Mouse (Mus musculus): ENCODE data around the gene Borcs6. TPM values are rescaled to one million over a fixed set of nuclear protein-coding genes. Genes with fewer than 3 reads are reported as not detected.
A peak's percentile ranks its signal among the peaks of the same experiment; 100 is the strongest.

Borcs6 gene
- polyA plus RNA-seq, 1 experiment from 2014 or later = 20.5 TPM

- Histone ChIP-seq H3K9me3 (no peaks in the 10 kb centered on the region), H3K4me2 (peak overlapping the region; percentile 62), H3K9ac (no peak overlapping the region), H3K4me3 (peak overlapping the region; percentile 71; the same call in 1 of the 2 replicates), H3K4me1 (peaks cover 35% of the 10 kb centered on the region), H3K27me3 (replicated peaks) (no peaks in the 10 kb centered on the region), H3K27ac (peak overlapping the region; percentile 60), H3K36me3 (replicated peaks) (peaks cover 32% of the 10 kb centered on the region)
- peak; percentile 21; the same call in 1 of the 2 replicates for ATAC-seq (replicated peaks)
- 4% methylated on average over 8 of the region's 8 CpGs for WGBS
Observed at GRCm38 (mm10) chr11:69035849-69036248, 23.7 kb upstream of the Borcs6 start.

DNA sequence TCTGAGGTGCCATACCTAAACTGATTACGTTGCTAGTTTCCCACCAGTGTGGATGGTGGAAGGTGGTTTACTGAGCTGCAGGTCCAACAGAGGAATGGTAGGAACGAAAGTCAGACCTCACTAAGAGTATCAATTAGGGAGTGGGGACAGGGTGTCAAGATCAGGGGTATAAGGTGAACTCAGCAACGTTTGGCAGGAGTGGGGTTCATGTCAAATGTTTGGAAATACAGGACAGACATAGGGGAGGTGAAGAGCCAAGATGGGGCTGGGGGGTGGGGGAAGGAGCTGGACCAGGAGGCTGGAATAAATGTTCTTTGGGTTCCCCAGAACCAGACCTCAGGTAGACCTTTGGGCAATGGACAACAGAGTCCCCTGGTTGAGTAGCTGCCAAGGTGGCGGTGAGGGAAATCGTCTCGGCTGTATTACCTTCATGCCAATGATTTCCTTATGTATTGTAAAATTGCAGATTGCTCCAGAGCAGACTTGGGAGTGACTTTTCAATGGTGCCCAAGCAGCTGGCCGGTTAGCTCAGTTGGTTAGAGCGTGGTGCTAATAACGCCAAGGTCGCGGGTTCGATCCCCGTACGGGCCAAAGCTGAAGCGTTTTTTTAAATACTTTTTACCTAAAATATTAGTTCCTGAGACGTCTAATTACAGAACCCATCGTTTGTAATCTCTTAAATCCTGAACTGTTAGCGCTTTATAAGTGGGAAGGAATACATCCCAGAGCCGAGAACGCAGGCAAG is 22.9 kb upstream of the Borcs6 start:
- Histone ChIP-seq H3K9me3 (no peaks in the 10 kb centered on the region), H3K36me3 (replicated peaks) (peaks cover 24% of the 10 kb centered on the region), H3K4me1 (peaks cover 35% of the 10 kb centered on the region), H3K4me2 (peak overlapping the region; percentile 62), H3K27ac (peak overlapping the region; percentile 88), H3K4me3 (peak overlapping the region; percentile 71), H3K9ac (peak overlapping the region; percentile 80), H3K27me3 (replicated peaks) (no peaks in the 10 kb centered on the region)
- peak; percentile 19; the same call in 1 of the 2 replicates for ATAC-seq (replicated peaks)
- WGBS = 8% methylated on average over 20 of the region's 20 CpGs

- H3K27ac ChIP-seq = peak overlapping the region; percentile 88
- H3K36me3 ChIP-seq (replicated peaks) = peaks cover 21% of the 10 kb centered on the region
- peak overlapping the region; percentile 71 for H3K4me3 ChIP-seq
- H3K4me2 ChIP-seq = peak overlapping the region; percentile 62
- H3K27me3 ChIP-seq (replicated peaks) = no peaks in the 10 kb centered on the region
- 1% methylated on average over 34 of the region's 34 CpGs for whole genome bisulfite sequencing
- peaks cover 35% of the 10 kb centered on the region for H3K4me1 ChIP-seq
- H3K9ac ChIP-seq = peak overlapping the region; percentile 80
- H3K9me3 ChIP-seq = no peaks in the 10 kb centered on the region
- ATAC-seq (replicated peaks) = peak; percentile 16; the same call in 1 of the 2 replicates
Observed at GRCm38 (mm10) chr11:69037231-69038061, 22.1 kb upstream of the Borcs6 start.

GRCm38 (mm10) chr11:69038173-69038572 is 21.3 kb upstream of the Borcs6 start:
- no peak for ATAC-seq (replicated peaks)
- Histone ChIP-seq H3K9me3 (no peaks in the 10 kb centered on the region), H3K36me3 (replicated peaks) (peaks cover 14% of the 10 kb centered on the region), H3K9ac (no peak overlapping the region), H3K27ac (no peak overlapping the region), H3K27me3 (replicated peaks) (no peaks in the 10 kb centered on the region), H3K4me2 (no peak overlapping the region), H3K4me1 (peaks cover 35% of the 10 kb centered on the region), H3K4me3 (0 out of 2 replicates have a peak overlapping the region, but pooled peaks have one; percentile 2)
- 75% methylated on average over 5 of the region's 5 CpGs for WGBS

GRCm38 (mm10) chr11:69045531-69046394 is 13.8 kb upstream of the Borcs6 start, which contains the start of gene Aurkb:
Aurkb (plus strand) TSS chr11:69045647.
- Histone ChIP-seq H3K27ac (0 out of 2 replicates have a peak within 1 kb of the TSS, but pooled peaks have one; percentile 2), H3K4me3 (peak within 1 kb of the TSS; percentile 56), H3K27me3 (replicated peaks) (no peaks in the 10 kb centered on the region), H3K4me2 (peak within 1 kb of the TSS; percentile 98), H3K4me1 (peaks cover 13% of the 10 kb centered on the region), H3K9ac (peak within 1 kb of the TSS; percentile 15; the same call in 1 of the 2 replicates), H3K9me3 (no peaks in the 10 kb centered on the region), H3K36me3 (replicated peaks) (no peaks in the 10 kb centered on the region)
- ATAC-seq (replicated peaks) = peak; percentile 64
- 1% methylated on average over 54 of the region's 54 CpGs for WGBS

DNA sequence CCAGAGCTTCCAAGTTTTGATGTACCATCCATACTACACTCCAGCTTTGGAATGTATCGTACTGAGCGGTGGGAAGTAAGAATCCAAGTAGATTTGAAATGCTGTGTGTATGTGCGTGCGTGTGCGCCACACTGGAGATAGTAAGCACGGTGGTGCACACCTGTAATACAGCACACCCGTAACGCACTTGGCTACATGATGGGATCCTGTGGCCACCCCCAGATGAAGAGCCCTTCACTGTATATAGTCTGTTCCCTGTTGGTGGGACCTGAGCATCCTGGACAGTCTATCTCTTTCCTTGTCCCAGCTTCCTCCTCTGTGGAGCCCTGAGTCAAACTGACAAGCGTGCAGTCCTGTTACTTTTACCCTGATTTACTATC is 13.1 kb upstream of the Borcs6 start:
- Histone ChIP-seq H3K27me3 (replicated peaks) (no peaks in the 10 kb centered on the region), H3K36me3 (replicated peaks) (no peaks in the 10 kb centered on the region), H3K9me3 (no peaks in the 10 kb centered on the region), H3K9ac (no peak overlapping the region), H3K4me3 (peak overlapping the region; percentile 56), H3K4me2 (peak overlapping the region; percentile 98), H3K27ac (no peak overlapping the region), H3K4me1 (peaks cover 13% of the 10 kb centered on the region)
- 17% methylated on average over 9 of the region's 9 CpGs for WGBS
- ATAC-seq (replicated peaks) = no peak

DNA sequence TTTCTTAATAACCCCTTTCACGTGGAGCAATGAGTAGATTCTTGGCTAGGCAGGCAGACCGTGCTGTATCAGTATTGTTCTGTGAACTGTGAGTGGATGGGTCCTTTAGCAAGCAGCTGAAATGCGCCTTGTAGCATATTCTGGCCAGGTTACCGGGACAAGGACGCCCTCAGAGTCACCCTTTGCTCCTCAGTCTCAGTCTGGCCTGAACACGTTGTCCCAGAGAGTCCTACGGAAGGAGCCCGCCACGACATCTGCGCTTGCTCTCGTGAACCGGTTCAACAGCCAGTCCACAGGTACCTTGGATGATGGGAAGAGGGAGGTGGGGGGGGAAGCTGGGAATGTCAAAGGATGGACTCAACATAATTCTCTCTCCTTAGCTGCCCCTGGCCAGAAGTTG is 11.9 kb upstream of the Borcs6 start:
- 90% methylated on average over 12 of the region's 12 CpGs for WGBS
- H3K9me3 ChIP-seq = no peaks in the 10 kb centered on the region

GRCm38 (mm10) chr11:69048151-69048550 is 11.4 kb upstream of the Borcs6 start:
- H3K36me3 ChIP-seq (replicated peaks) = no peaks in the 10 kb centered on the region
- peaks cover 13% of the 10 kb centered on the region for H3K4me1 ChIP-seq
- ATAC-seq (replicated peaks) = no peak
- no peaks in the 10 kb centered on the region for H3K27me3 ChIP-seq (replicated peaks)
- H3K27ac ChIP-seq = no peak overlapping the region
- no peak overlapping the region for H3K9ac ChIP-seq
- no peak overlapping the region for H3K4me2 ChIP-seq
- H3K4me3 ChIP-seq = no peak overlapping the region
- H3K9me3 ChIP-seq = no peaks in the 10 kb centered on the region
- 94% methylated on average over 14 of the region's 14 CpGs for WGBS

More for the DNA sequence above, 11.9 kb upstream of the Borcs6 start:
- no peak overlapping the region for H3K4me3 ChIP-seq
- H3K36me3 ChIP-seq (replicated peaks) = no peaks in the 10 kb centered on the region
- H3K4me2 ChIP-seq = no peak overlapping the region
- H3K9ac ChIP-seq = no peak overlapping the region
- no peaks in the 10 kb centered on the region for H3K27me3 ChIP-seq (replicated peaks)
- peaks cover 13% of the 10 kb centered on the region for H3K4me1 ChIP-seq
- no peak for ATAC-seq (replicated peaks)
- no peak overlapping the region for H3K27ac ChIP-seq

GRCm38 (mm10) chr11:69050748-69051147 is 8.8 kb upstream of the Borcs6 start:
- Histone ChIP-seq H3K27ac (no peak overlapping the region), H3K36me3 (replicated peaks) (no peaks in the 10 kb centered on the region), H3K9me3 (no peaks in the 10 kb centered on the region), H3K27me3 (replicated peaks) (no peaks in the 10 kb centered on the region), H3K4me2 (no peak overlapping the region), H3K4me1 (peaks cover 12% of the 10 kb centered on the region), H3K9ac (no peak overlapping the region), H3K4me3 (no peak overlapping the region)
- 87% methylated on average over 8 of the region's 8 CpGs for WGBS
- ATAC-seq (replicated peaks) = no peak

DNA sequence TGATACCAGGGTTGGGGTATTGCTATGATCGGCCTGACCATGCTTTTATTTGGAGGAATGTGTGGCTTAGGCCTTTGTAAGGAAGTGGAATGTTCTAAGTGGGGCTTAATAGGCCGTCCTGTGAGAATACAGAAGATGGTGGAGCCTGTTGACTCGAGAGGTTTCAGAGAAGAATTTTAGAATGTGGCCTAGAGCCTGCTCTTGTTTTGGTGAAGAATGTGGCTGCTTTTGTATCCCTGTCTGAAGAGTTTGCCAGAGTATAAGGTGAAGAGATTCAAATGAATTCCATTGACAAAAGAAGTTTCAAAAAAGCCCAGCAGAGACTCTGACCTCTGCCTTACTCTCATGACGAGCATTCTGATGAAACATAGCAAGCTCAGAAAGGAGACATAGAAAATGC is 7.7 kb upstream of the Borcs6 start:
- no peak overlapping the region for H3K4me2 ChIP-seq
- H3K9me3 ChIP-seq = no peaks in the 10 kb centered on the region
- ATAC-seq (replicated peaks) = no peak
- H3K4me1 ChIP-seq = peaks cover 1% of the 10 kb centered on the region; the same call in 1 of the 2 replicates
- H3K27ac ChIP-seq = no peak overlapping the region
- H3K9ac ChIP-seq = no peak overlapping the region
- no peaks in the 10 kb centered on the region for H3K36me3 ChIP-seq (replicated peaks)
- H3K27me3 ChIP-seq (replicated peaks) = no peaks in the 10 kb centered on the region
- H3K4me3 ChIP-seq = no peak overlapping the region
- 46% methylated on average over 4 of the region's 4 CpGs for WGBS

DNA sequence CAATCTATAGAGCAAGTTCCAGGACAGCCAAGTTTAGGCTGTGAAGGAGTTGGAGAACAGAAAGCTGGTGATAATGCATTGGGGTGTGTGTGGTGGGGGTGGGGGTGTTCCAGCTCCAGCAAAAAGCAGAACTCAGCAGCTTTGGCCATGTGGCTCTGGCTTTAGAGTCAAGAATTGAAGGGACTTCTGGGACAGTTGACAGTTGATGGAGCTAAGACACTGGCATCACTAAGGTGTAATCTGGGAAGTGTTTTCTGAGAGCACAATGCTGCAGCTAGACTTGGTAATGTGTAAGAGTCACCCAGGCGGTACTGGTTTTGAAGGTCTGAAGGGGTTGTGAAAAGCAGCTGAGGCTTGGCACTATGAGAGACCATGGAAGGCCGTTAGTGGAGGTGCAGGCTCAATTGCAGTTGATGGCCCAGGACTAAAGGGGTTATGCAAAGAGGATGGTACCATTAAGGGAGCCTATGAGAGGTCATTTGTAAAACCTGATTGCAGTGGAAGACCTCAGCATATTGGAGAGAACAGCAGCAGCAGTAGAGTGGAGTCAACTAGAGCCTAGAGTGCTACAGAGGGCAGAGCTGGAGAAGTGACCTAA is 6.6 kb upstream of the Borcs6 start:
- 96% methylated on average over 2 of the region's 2 CpGs for WGBS
- no peak overlapping the region for H3K9ac ChIP-seq
- H3K4me3 ChIP-seq = no peak overlapping the region
- H3K9me3 ChIP-seq = no peaks in the 10 kb centered on the region
- no peaks in the 10 kb centered on the region for H3K36me3 ChIP-seq (replicated peaks)
- ATAC-seq (replicated peaks) = no peak
- H3K4me1 ChIP-seq = peaks cover 2% of the 10 kb centered on the region; the same call in 1 of the 2 replicates
- no peak overlapping the region for H3K27ac ChIP-seq
- no peaks in the 10 kb centered on the region for H3K27me3 ChIP-seq (replicated peaks)
- no peak overlapping the region for H3K4me2 ChIP-seq
